Comparison of ENCODE assay signal across 8 mouse cellular contexts in the genomic region with DNA sequence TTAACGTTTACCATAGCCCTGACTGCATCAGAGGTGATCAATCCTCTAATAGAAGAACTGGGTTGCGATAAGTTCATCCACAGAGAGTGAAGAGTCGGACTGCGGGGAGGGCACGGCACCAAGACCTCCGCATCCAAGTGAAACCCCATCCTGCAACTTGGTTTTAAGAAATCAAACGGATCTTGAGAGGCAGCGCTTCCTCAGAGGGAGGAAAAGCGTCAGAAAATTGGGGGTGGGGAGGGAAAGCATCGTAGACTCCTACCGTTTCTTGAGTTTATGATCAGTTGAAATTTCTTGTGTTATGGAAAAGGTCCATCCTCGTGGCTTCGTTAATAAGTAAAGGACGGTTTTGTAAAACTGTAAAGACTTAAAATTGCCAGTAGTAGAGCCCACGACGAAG. TPM values are rescaled to one million over a fixed set of nuclear protein-coding genes. Genes with fewer than 3 reads are reported as not detected.
DNase-seq lines count a peak whose midpoint lies in the region; ATAC-seq and TF ChIP-seq lines count a peak whose summit lies in the region.

No protein-coding gene starts in this region.

- peak overlapping the region; percentile 47 for H3K4me3 ChIP-seq in lung, adult 2 months (replicated peaks; ENCODE audit: extremely low read depth, low read depth, low read length)
- peak overlapping the region; percentile 70 for H3K4me3 ChIP-seq in embryonic fibroblast, embryonic 13.5 days (ENCODE audit: insufficient read depth, low read length)
- peak overlapping the region; percentile 92 for H3K4me3 ChIP-seq in intestine, embryonic 16.5 days (ENCODE audit: low read length)
- H3K4me3 ChIP-seq in neural tube, embryonic 13.5 days, result peak overlapping the region; percentile 86

- 23% methylated on average over 16 of the region's 16 CpGs for WGBS in lung, adult 2 months
- 28% methylated on average over 16 of the region's 16 CpGs for WGBS in intestine, embryonic 16.5 days
- WGBS in neural tube, embryonic 13.5 days, result 25% methylated on average over 16 of the region's 16 CpGs

- no peak for DNase-seq in lung, adult 2 months
- DNase-seq in lung, postnatal 10 days, result no peak
- no peak for DNase-seq in T-cell, adult 2 months (ENCODE audit: low spot score)
- DNase-seq in frontal cortex, adult 2 months (ENCODE audit: extremely low spot score in 1 of 2, low spot score in 1 of 2), result no peak
- DNase-seq in urinary bladder, adult 18-20 months (ENCODE audit: low spot score in 2 of 2), result no peak

- H3K4me1 ChIP-seq in lung, adult 2 months (ENCODE audit: control insufficient read depth, insufficient read depth, low read length), result peaks cover 4% of the 10 kb centered on the region; the same call in 1 of the 2 replicates
- H3K4me1 ChIP-seq in embryonic fibroblast, embryonic 13.5 days (ENCODE audit: control insufficient read depth, insufficient read depth, low read length), result peaks cover 2% of the 10 kb centered on the region; the same call in 1 of the 2 replicates
- H3K4me1 ChIP-seq in intestine, embryonic 16.5 days (ENCODE audit: control insufficient read depth, insufficient read depth, low read length), result peaks cover 3% of the 10 kb centered on the region
- peaks cover 17% of the 10 kb centered on the region for H3K4me1 ChIP-seq in neural tube, embryonic 13.5 days (replicated peaks)

- ATAC-seq in intestine, embryonic 16.5 days, result no peak; the same call in 1 of the 2 replicates
- ATAC-seq in neural tube, embryonic 13.5 days (ENCODE audit: low read depth), result no peak

- TF ChIP-seq POLR2A in lung, adult 2 months (IDR thresholded peaks at IDR 0.05; ENCODE audit: borderline replicate concordance, extremely low read depth, low read depth, low read length), result no peak
- 0 out of 2 replicates have a peak, but pooled peaks have one; percentile 15 for TF ChIP-seq POLR2A in embryonic fibroblast, embryonic 13.5 days (IDR thresholded peaks at IDR 0.05; ENCODE audit: low read depth, low read length)

- H3K27me3 ChIP-seq in intestine, embryonic 16.5 days (replicated peaks; ENCODE audit: control insufficient read depth, insufficient read depth, low read length), result no peaks in the 10 kb centered on the region
- peaks cover 5% of the 10 kb centered on the region for H3K27me3 ChIP-seq in neural tube, embryonic 13.5 days

- no peak for TF ChIP-seq CTCF in lung, adult 2 months (IDR thresholded peaks at IDR 0.05; ENCODE audit: insufficient read depth, low read length)
- no peak for TF ChIP-seq CTCF in embryonic fibroblast, embryonic 13.5 days (IDR thresholded peaks at IDR 0.05; ENCODE audit: borderline replicate concordance, insufficient read depth, low read length)

- peak overlapping the region; percentile 97 for H3K9ac ChIP-seq in intestine, embryonic 16.5 days (ENCODE audit: low read depth, low read length)
- H3K9ac ChIP-seq in neural tube, embryonic 13.5 days, result peak overlapping the region; percentile 99

- H3K9me3 ChIP-seq in intestine, embryonic 16.5 days (ENCODE audit: control insufficient read depth, low read length), result no peaks in the 10 kb centered on the region
- H3K9me3 ChIP-seq in neural tube, embryonic 13.5 days, result no peaks in the 10 kb centered on the region

- H3K4me2 ChIP-seq in intestine, embryonic 16.5 days (ENCODE audit: low read depth, low read length), result peak overlapping the region; percentile 91
- H3K4me2 ChIP-seq in neural tube, embryonic 13.5 days, result peak overlapping the region; percentile 87

- peak overlapping the region; percentile 2; the same call in 1 of the 2 replicates for H3K27ac ChIP-seq in embryonic fibroblast, embryonic 13.5 days (ENCODE audit: insufficient read depth, low read length)
- H3K27ac ChIP-seq in intestine, embryonic 16.5 days (ENCODE audit: low read length), result peak overlapping the region; percentile 82
- peak overlapping the region; percentile 96 for H3K27ac ChIP-seq in neural tube, embryonic 13.5 days (replicated peaks)

- H3K36me3 ChIP-seq in intestine, embryonic 16.5 days (ENCODE audit: control insufficient read depth, insufficient read depth, low read length), result 0 out of 2 replicates have a peak, but pooled peaks cover 3% of the 10 kb centered on the region
- peaks cover 31% of the 10 kb centered on the region for H3K36me3 ChIP-seq in neural tube, embryonic 13.5 days

RNA-seq across cellular contexts. Expression of gene Eid2, which starts 0.9 kb away (rescaled TPM):
- 5.2 and 8.1 TPM in 2 replicates for polyA plus RNA-seq in lung, adult 2 months (2012; rRNA removed)
- polyA plus RNA-seq in embryonic fibroblast, embryonic 13.5 days (2011; ENCODE audit: insufficient read length, low read depth, missing spikeins), result 20.6 and 25.1 TPM in 2 replicates
- polyA plus RNA-seq in intestine, embryonic 16.5 days (2015; fragmentation: Nextera tagmentation; extraction: Ambion mirVana), result 0.77 and 0.98 TPM in 2 replicates
- polyA plus RNA-seq in neural tube, embryonic 13.5 days (2015; fragmentation: Nextera tagmentation; extraction: Ambion mirVana), result 7.0 and 13.5 TPM in 2 replicates
- polyA plus RNA-seq in frontal cortex, adult 2 months (2012; rRNA removed), result 56.5 and 57.0 TPM in 2 replicates

RNA-seq across cellular contexts. Expression of gene Eid2b, which starts 9.0 kb away (rescaled TPM):
- polyA plus RNA-seq in lung, adult 2 months (2012; rRNA removed), result 11.9 and 15.6 TPM in 2 replicates
- polyA plus RNA-seq in embryonic fibroblast, embryonic 13.5 days (2011; ENCODE audit: insufficient read length, low read depth, missing spikeins), result 5.4 and 8.8 TPM in 2 replicates
- polyA plus RNA-seq in intestine, embryonic 16.5 days (2015; fragmentation: Nextera tagmentation; extraction: Ambion mirVana), result 5.7 and 6.2 TPM in 2 replicates
- polyA plus RNA-seq in neural tube, embryonic 13.5 days (2015; fragmentation: Nextera tagmentation; extraction: Ambion mirVana), result 37.2 and 38.2 TPM in 2 replicates
- 29.7 and 32.9 TPM in 2 replicates for polyA plus RNA-seq in frontal cortex, adult 2 months (2012; rRNA removed)

RNA-seq across cellular contexts. Expression of gene Selenov, which starts 22.4 kb away (rescaled TPM):
- polyA plus RNA-seq in lung, adult 2 months (2012; rRNA removed), result not detected in 2 replicates
- not detected in 2 replicates for polyA plus RNA-seq in embryonic fibroblast, embryonic 13.5 days (2011; ENCODE audit: insufficient read length, low read depth, missing spikeins)
- 0.21 TPM in 1 of 2 replicates, not detected in the other for polyA plus RNA-seq in intestine, embryonic 16.5 days (2015; fragmentation: Nextera tagmentation; extraction: Ambion mirVana)
- polyA plus RNA-seq in neural tube, embryonic 13.5 days (2015; fragmentation: Nextera tagmentation; extraction: Ambion mirVana), result 0.50 and 0.69 TPM in 2 replicates
- 1.7 and 1.8 TPM in 2 replicates for polyA plus RNA-seq in frontal cortex, adult 2 months (2012; rRNA removed)

RNA-seq across cellular contexts. Expression of gene Dll3, which starts 33.5 kb away (rescaled TPM):
- polyA plus RNA-seq in lung, adult 2 months (2012; rRNA removed), result 0.12 and 0.20 TPM in 2 replicates
- not detected in 2 replicates for polyA plus RNA-seq in embryonic fibroblast, embryonic 13.5 days (2011; ENCODE audit: insufficient read length, low read depth, missing spikeins)
- polyA plus RNA-seq in intestine, embryonic 16.5 days (2015; fragmentation: Nextera tagmentation; extraction: Ambion mirVana), result 2.3 and 3.3 TPM in 2 replicates
- polyA plus RNA-seq in neural tube, embryonic 13.5 days (2015; fragmentation: Nextera tagmentation; extraction: Ambion mirVana), result 31.1 and 31.6 TPM in 2 replicates
- 2.0 and 2.6 TPM in 2 replicates for polyA plus RNA-seq in frontal cortex, adult 2 months (2012; rRNA removed)

RNA-seq across cellular contexts. Expression of gene Timm50, which starts 43.3 kb away (rescaled TPM):
- polyA plus RNA-seq in lung, adult 2 months (2012; rRNA removed), result 38.8 and 44.4 TPM in 2 replicates
- 37.5 and 40.3 TPM in 2 replicates for polyA plus RNA-seq in embryonic fibroblast, embryonic 13.5 days (2011; ENCODE audit: insufficient read length, low read depth, missing spikeins)
- 161 and 174 TPM in 2 replicates for polyA plus RNA-seq in intestine, embryonic 16.5 days (2015; fragmentation: Nextera tagmentation; extraction: Ambion mirVana)
- 125 and 131 TPM in 2 replicates for polyA plus RNA-seq in neural tube, embryonic 13.5 days (2015; fragmentation: Nextera tagmentation; extraction: Ambion mirVana)
- polyA plus RNA-seq in frontal cortex, adult 2 months (2012; rRNA removed), result 53.0 and 58.6 TPM in 2 replicates

Comparison
In these comparisons a context has a peak if more than half of its experiments do, and no peak if none do; other contexts are left out.
1. H3K27ac ChIP-seq: peak in every context shown above with its lines; median percentile 96 in neural tube, embryonic 13.5 days; 82 in intestine, embryonic 16.5 days; 2 in embryonic fibroblast, embryonic 13.5 days.